Mouse (Mus musculus): ENCODE data around the gene Mecom. TPM values are rescaled to one million over a fixed set of nuclear protein-coding genes. Genes with fewer than 3 reads are reported as not detected.

Mecom gene
- polyA plus RNA-seq, 1 experiment: not detected

DNA sequence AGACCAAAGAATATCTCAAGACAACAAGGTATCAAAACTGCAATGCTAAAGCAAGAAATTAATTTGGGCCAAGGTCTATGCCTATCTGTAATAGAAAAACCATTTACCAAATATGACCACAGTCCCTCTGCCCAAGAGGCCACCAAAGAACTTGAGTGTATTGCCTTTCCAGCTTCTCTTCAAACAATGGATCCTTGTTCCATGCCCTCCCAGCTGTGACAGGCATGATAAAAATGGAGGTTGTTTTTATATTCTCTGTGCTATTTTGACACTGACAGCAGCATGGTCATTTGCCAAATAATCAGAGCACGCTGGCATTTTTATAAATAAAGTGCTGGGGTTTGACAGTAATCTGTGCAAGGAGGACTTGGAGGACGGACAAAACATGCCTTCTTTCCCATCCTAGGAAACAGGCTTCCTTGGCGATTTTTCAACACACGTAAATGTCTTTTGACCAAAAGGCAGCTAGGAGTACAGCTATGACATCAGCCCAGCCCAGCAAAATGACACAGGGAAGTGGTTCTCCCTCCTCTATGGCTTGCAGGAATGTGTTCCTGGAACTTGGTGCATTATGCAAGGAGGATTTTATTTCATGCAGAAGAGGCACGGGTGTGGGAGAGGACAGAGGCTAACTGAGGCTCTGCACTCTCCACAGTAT, 359.9 kb downstream of the Mecom start:
- Histone ChIP-seq H3K4me1 (no peaks in the 10 kb centered on the region), H3K9me3 (no peaks in the 10 kb centered on the region), H3K4me3 (replicated peaks) (no peak overlapping the region), H3K27me3 (replicated peaks) (no peaks in the 10 kb centered on the region), H3K36me3 (replicated peaks; ENCODE audit: low read length) (no peaks in the 10 kb centered on the region)
- TF ChIP-seq GATA1 (IDR thresholded peaks at IDR 0.05; ENCODE audit: borderline replicate concordance, low read length): no peak
- TF ChIP-seq FLI1 (IDR thresholded peaks at IDR 0.05; ENCODE audit: low read length): no peak

DNA sequence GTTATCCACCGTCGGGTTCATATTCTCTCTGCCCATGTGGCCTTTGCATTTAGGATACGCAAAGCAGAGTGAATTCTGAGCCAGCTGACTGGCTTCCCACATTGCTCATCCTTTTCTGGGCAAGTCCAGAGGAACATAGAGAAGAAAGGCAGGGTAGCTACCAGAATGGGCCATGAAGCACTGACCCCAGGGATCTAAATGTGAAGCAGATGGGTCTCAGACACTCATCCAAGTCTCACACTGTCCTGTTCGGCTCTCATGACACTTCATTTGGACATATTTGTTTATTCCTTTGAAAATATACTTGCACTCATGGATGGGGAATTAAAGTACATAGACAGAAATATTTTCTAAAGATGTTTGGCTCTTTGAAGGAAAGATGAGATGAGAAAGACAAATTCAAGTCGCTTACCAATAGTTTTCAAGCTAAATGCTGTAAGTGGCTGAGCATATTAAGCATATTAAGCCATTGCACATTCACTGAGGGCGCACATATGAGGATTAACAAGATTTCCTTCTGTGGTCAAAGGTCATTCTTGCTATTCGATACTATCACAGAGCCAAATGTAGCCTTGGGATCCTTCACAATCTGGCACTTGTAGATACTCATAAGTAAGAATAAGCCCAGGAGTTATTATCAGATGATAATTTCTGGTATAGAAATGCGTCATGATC, 365.9 kb downstream of the Mecom start:
- no peaks in the 10 kb centered on the region for H3K9me3 ChIP-seq
- H3K36me3 ChIP-seq (replicated peaks; ENCODE audit: low read length): no peaks in the 10 kb centered on the region
- no peak overlapping the region for H3K4me3 ChIP-seq (replicated peaks)
- TF ChIP-seq FLI1 (IDR thresholded peaks at IDR 0.05; ENCODE audit: low read length) (no peak), GATA1 (IDR thresholded peaks at IDR 0.05; ENCODE audit: borderline replicate concordance, low read length) (no peak)
- no peaks in the 10 kb centered on the region for H3K4me1 ChIP-seq
- no peaks in the 10 kb centered on the region for H3K27me3 ChIP-seq (replicated peaks)

DNA sequence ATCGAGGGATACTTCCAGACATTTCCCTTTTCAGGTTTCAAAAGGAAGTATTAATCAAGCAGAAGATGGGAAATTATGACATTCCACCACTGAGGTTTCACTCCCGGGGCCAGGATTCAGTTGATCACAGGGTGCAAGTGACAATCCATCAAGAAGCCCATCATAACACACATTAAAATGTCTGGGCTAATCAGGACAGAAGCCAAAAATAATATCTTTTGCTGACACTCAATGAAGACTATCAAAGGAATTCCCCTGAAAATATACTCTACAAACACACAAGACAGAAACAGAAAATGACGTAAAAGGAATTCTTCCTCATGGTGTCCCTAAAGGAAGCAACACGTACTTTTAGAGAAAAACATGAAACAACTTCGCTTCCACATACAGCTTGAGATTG, 371.2 kb downstream of the Mecom start:
- no peaks in the 10 kb centered on the region for H3K4me1 ChIP-seq
- TF ChIP-seq FLI1 (IDR thresholded peaks at IDR 0.05; ENCODE audit: low read length): no peak
- no peak for TF ChIP-seq GATA1 (IDR thresholded peaks at IDR 0.05; ENCODE audit: borderline replicate concordance, low read length)
- no peaks in the 10 kb centered on the region for H3K36me3 ChIP-seq (replicated peaks; ENCODE audit: low read length)
- no peak overlapping the region for H3K4me3 ChIP-seq (replicated peaks)
- no peaks in the 10 kb centered on the region for H3K27me3 ChIP-seq (replicated peaks)
- H3K9me3 ChIP-seq: no peaks in the 10 kb centered on the region

GRCm38 (mm10) chr3:30173812-30174211, 374.0 kb downstream of the Mecom start:
- no peak overlapping the region for H3K4me3 ChIP-seq (replicated peaks)
- H3K4me1 ChIP-seq: no peaks in the 10 kb centered on the region
- no peaks in the 10 kb centered on the region for H3K36me3 ChIP-seq (replicated peaks; ENCODE audit: low read length)
- no peaks in the 10 kb centered on the region for H3K9me3 ChIP-seq
- TF ChIP-seq FLI1 (IDR thresholded peaks at IDR 0.05; ENCODE audit: low read length) (no peak), GATA1 (IDR thresholded peaks at IDR 0.05; ENCODE audit: borderline replicate concordance, low read length) (no peak)
- H3K27me3 ChIP-seq (replicated peaks): no peaks in the 10 kb centered on the region

DNA sequence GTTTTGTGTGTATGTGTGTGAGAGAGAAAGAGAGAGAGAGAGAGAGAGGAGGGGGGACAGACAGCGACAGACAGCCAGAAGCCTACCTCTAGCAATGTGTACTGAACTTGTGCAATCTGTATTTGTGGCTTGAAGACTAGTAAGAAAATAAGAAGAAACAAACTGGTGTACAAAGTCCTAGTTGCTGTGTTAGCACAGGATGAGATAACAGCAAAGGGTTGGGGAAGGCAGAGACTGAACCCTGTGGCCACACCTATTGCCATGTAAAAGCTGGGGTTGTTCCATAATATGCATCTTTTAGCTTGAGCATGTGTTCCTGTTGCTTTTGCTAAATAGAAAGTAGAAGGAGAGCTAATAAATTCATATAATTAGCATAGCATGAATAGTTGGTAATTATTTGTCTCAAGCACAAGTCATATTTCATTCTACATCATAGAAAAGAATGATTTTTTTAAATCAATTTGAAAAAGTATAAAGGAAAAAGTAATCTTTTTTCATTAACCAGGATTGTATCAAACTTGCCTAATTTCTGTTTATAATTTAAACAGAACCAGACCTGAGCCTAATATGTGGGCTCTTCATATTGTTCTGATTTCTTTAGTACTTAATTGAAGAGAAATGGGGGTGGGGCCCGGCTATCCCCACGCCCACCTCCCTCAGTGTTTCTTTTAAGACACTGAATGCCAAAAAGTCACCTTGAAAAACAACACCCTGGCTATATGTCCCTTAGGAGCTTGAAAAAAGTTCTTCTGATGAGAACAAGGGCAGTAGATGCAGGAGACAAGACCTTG, 379.2 kb downstream of the Mecom start:
- H3K9me3 ChIP-seq: no peaks in the 10 kb centered on the region
- H3K4me3 ChIP-seq (replicated peaks): no peak overlapping the region
- H3K36me3 ChIP-seq (replicated peaks; ENCODE audit: low read length): no peaks in the 10 kb centered on the region
- H3K4me1 ChIP-seq: no peaks in the 10 kb centered on the region
- H3K27me3 ChIP-seq (replicated peaks): no peaks in the 10 kb centered on the region
- no peak for TF ChIP-seq GATA1 (IDR thresholded peaks at IDR 0.05; ENCODE audit: borderline replicate concordance, low read length)
- TF ChIP-seq FLI1 (IDR thresholded peaks at IDR 0.05; ENCODE audit: low read length): no peak

DNA sequence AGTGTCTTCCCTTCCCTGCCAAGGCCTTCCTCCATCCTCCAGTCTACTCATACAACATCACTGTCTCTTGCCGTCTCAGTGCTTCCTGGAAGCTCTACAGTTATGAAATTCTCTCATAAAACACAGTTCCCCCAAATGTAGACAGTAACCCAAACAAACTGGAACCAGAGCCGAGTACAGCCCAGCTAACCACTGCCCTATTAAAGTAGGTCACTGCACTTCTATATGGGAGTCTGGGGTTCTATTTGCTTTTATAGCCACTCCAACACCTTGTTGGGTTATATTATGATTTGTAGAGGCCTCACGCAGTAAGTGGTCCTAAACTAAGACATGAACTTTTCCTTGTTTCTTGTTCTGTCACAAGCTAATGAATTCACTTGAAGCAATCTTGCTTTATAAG, 380.8 kb downstream of the Mecom start:
- TF ChIP-seq GATA1 (IDR thresholded peaks at IDR 0.05; ENCODE audit: borderline replicate concordance, low read length) (no peak), FLI1 (IDR thresholded peaks at IDR 0.05; ENCODE audit: low read length) (no peak)
- Histone ChIP-seq H3K4me1 (no peaks in the 10 kb centered on the region), H3K9me3 (no peaks in the 10 kb centered on the region), H3K36me3 (replicated peaks; ENCODE audit: low read length) (no peaks in the 10 kb centered on the region), H3K4me3 (replicated peaks) (no peak overlapping the region), H3K27me3 (replicated peaks) (no peaks in the 10 kb centered on the region)

DNA sequence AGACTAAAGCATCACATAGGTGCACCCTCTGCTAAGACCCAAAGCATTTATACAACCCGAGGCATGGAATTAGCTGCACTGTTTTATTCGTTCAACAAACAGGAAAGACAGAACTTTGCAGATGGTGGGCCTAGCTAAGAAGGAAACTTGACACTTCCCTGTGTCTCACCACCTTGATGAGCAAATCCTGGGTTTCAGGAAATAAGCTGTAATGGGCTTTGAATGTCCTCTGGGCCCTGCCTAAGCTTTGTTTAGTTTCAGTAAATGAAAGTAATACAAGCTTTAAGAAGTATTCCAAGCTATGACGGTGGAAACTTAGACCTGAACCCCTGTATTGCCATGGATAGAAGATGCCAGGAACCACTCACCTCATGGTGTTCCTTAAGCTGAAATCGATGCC, 383.0 kb downstream of the Mecom start:
- TF ChIP-seq FLI1 (IDR thresholded peaks at IDR 0.05; ENCODE audit: low read length) (no peak), GATA1 (IDR thresholded peaks at IDR 0.05; ENCODE audit: borderline replicate concordance, low read length) (no peak)
- H3K27me3 ChIP-seq (replicated peaks): no peaks in the 10 kb centered on the region
- no peak overlapping the region for H3K4me3 ChIP-seq (replicated peaks)
- H3K4me1 ChIP-seq: peaks cover 4% of the 10 kb centered on the region; the same call in 1 of the 2 replicates
- H3K36me3 ChIP-seq (replicated peaks; ENCODE audit: low read length): no peaks in the 10 kb centered on the region
- H3K9me3 ChIP-seq: no peaks in the 10 kb centered on the region

DNA sequence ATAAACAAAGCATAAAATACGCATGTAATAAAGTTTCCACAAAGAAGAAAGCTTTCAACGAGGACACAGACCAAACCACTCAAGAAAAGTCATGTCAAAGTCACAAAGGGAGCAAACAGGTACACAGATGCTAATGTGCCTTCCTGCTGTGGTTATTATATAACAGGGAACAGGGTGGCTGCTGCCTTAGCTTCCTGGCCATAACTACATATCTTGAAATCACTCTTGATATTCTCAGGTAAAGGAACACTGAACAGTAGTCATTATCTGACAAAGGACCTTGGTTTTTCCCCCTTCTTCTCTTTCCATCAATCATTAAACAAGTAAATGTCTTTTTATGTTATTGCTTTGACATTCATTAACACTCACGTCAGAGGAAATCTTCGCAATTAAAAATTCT, 384.4 kb downstream of the Mecom start:
- Histone ChIP-seq H3K4me1 (peaks cover 4% of the 10 kb centered on the region; the same call in 1 of the 2 replicates), H3K27me3 (replicated peaks) (no peaks in the 10 kb centered on the region), H3K4me3 (replicated peaks) (no peak overlapping the region), H3K9me3 (no peaks in the 10 kb centered on the region), H3K36me3 (replicated peaks; ENCODE audit: low read length) (no peaks in the 10 kb centered on the region)
- no peak for TF ChIP-seq FLI1 (IDR thresholded peaks at IDR 0.05; ENCODE audit: low read length)
- TF ChIP-seq GATA1 (IDR thresholded peaks at IDR 0.05; ENCODE audit: borderline replicate concordance, low read length): no peak

GRCm38 (mm10) chr3:30160961-30161670, 386.7 kb downstream of the Mecom start:
- Histone ChIP-seq H3K4me1 (peaks cover 4% of the 10 kb centered on the region; the same call in 1 of the 2 replicates), H3K4me3 (replicated peaks) (no peak overlapping the region), H3K9me3 (no peaks in the 10 kb centered on the region), H3K27me3 (replicated peaks) (no peaks in the 10 kb centered on the region), H3K36me3 (replicated peaks; ENCODE audit: low read length) (no peaks in the 10 kb centered on the region)
- TF ChIP-seq FLI1 (IDR thresholded peaks at IDR 0.05; ENCODE audit: low read length): no peak
- no peak for TF ChIP-seq GATA1 (IDR thresholded peaks at IDR 0.05; ENCODE audit: borderline replicate concordance, low read length)
